Mouse (Mus musculus): ENCODE measurements around the gene Vps36. TPM values are rescaled to one million over a fixed set of nuclear protein-coding genes. Genes with fewer than 3 reads are reported as not detected.

Gene Vps36
- 43.8 and 44.5 TPM in 2 replicates for polyA plus RNA-seq (2015; fragmentation: Nextera tagmentation; extraction: Ambion mirVana)

- Histone ChIP-seq H3K4me3 (peak within 1 kb of the TSS; percentile 75), H3K36me3 (no peaks in the 10 kb centered on the region), H3K4me2 (peak within 1 kb of the TSS; percentile 68), H3K9ac (peak within 1 kb of the TSS; percentile 90), H3K9me3 (no peaks in the 10 kb centered on the region), H3K27me3 (no peaks in the 10 kb centered on the region), H3K4me1 (replicated peaks) (peaks cover 26% of the 10 kb centered on the region), H3K27ac (replicated peaks) (peak within 1 kb of the TSS; percentile 96)
- peak; percentile 96 for ATAC-seq (ENCODE audit: low read depth)
- WGBS: under 1% methylated on average over 73 of the region's 73 CpGs
Observed at GRCm38 (mm10) chr8:22192660-22193431, at the start of gene Vps36. Gene Vps36, plus strand, starts transcription at chr8:22192809.

GRCm38 (mm10) chr8:22143764-22144491 lies 48.7 kb upstream of the Vps36 start:
- 88% methylated on average over 1 of the region's 1 CpGs for WGBS
- Histone ChIP-seq H3K9ac (no peak overlapping the region), H3K27ac (replicated peaks) (no peak overlapping the region), H3K4me1 (replicated peaks) (no peaks in the 10 kb centered on the region), H3K36me3 (peaks cover 32% of the 10 kb centered on the region), H3K4me3 (no peak overlapping the region), H3K4me2 (no peak overlapping the region), H3K27me3 (no peaks in the 10 kb centered on the region), H3K9me3 (no peaks in the 10 kb centered on the region)
- ATAC-seq (ENCODE audit: low read depth): no peak

GRCm38 (mm10) chr8:22145831-22146230 lies 46.8 kb upstream of the Vps36 start:
- H3K36me3 ChIP-seq: peaks cover 28% of the 10 kb centered on the region
- WGBS: 78% methylated on average over 6 of the region's 6 CpGs
- H3K27me3 ChIP-seq: no peaks in the 10 kb centered on the region
- no peak for ATAC-seq (ENCODE audit: low read depth)
- H3K27ac ChIP-seq (replicated peaks): no peak overlapping the region
- no peak overlapping the region for H3K4me3 ChIP-seq
- no peak overlapping the region for H3K9ac ChIP-seq
- H3K4me1 ChIP-seq (replicated peaks): no peaks in the 10 kb centered on the region
- H3K9me3 ChIP-seq: no peaks in the 10 kb centered on the region
- no peak overlapping the region for H3K4me2 ChIP-seq

GRCm38 (mm10) chr8:22147706-22148366 lies 44.8 kb upstream of the Vps36 start:
- Histone ChIP-seq H3K36me3 (peaks cover 17% of the 10 kb centered on the region), H3K4me2 (no peak overlapping the region), H3K9ac (no peak overlapping the region), H3K27ac (replicated peaks) (no peak overlapping the region), H3K4me3 (no peak overlapping the region), H3K27me3 (no peaks in the 10 kb centered on the region), H3K4me1 (replicated peaks) (no peaks in the 10 kb centered on the region), H3K9me3 (no peaks in the 10 kb centered on the region)
- ATAC-seq (ENCODE audit: low read depth): no peak
- 77% methylated on average over 9 of the region's 9 CpGs for WGBS

- Histone ChIP-seq H3K9ac (no peak overlapping the region), H3K4me2 (no peak overlapping the region), H3K4me3 (no peak overlapping the region), H3K27ac (replicated peaks) (no peak overlapping the region), H3K27me3 (no peaks in the 10 kb centered on the region), H3K9me3 (no peaks in the 10 kb centered on the region), H3K36me3 (peaks cover 16% of the 10 kb centered on the region), H3K4me1 (replicated peaks) (no peaks in the 10 kb centered on the region)
- no peak for ATAC-seq (ENCODE audit: low read depth)
- 95% methylated on average over 7 of the region's 7 CpGs for WGBS
Observed at GRCm38 (mm10) chr8:22148367-22148740, 44.3 kb upstream of the Vps36 start.

GRCm38 (mm10) chr8:22149643-22150344 lies 42.8 kb upstream of the Vps36 start:
- no peak for ATAC-seq (ENCODE audit: low read depth)
- Histone ChIP-seq H3K4me1 (replicated peaks) (no peaks in the 10 kb centered on the region), H3K9me3 (no peaks in the 10 kb centered on the region), H3K36me3 (peaks cover 11% of the 10 kb centered on the region), H3K4me2 (no peak overlapping the region), H3K9ac (no peak overlapping the region), H3K4me3 (no peak overlapping the region), H3K27me3 (no peaks in the 10 kb centered on the region), H3K27ac (replicated peaks) (no peak overlapping the region)
- WGBS: 93% methylated on average over 11 of the region's 11 CpGs

GRCm38 (mm10) chr8:22150345-22150663 lies 42.3 kb upstream of the Vps36 start:
- WGBS: 67% methylated on average over 3 of the region's 3 CpGs
- no peak overlapping the region for H3K27ac ChIP-seq (replicated peaks)
- H3K36me3 ChIP-seq: peaks cover 15% of the 10 kb centered on the region
- no peak overlapping the region for H3K4me3 ChIP-seq
- ATAC-seq (ENCODE audit: low read depth): no peak
- H3K9me3 ChIP-seq: no peaks in the 10 kb centered on the region
- no peak overlapping the region for H3K4me2 ChIP-seq
- no peak overlapping the region for H3K9ac ChIP-seq
- H3K4me1 ChIP-seq (replicated peaks): no peaks in the 10 kb centered on the region
- no peaks in the 10 kb centered on the region for H3K27me3 ChIP-seq

GRCm38 (mm10) chr8:22162206-22162605 lies 30.4 kb upstream of the Vps36 start:
- H3K36me3 ChIP-seq: peaks cover 11% of the 10 kb centered on the region
- H3K27me3 ChIP-seq: no peaks in the 10 kb centered on the region
- 88% methylated on average over 8 of the region's 8 CpGs for WGBS
- H3K4me3 ChIP-seq: no peak overlapping the region
- H3K4me1 ChIP-seq (replicated peaks): peaks cover 13% of the 10 kb centered on the region
- no peak overlapping the region for H3K9ac ChIP-seq
- H3K4me2 ChIP-seq: no peak overlapping the region
- H3K9me3 ChIP-seq: no peaks in the 10 kb centered on the region
- ATAC-seq (ENCODE audit: low read depth): no peak
- H3K27ac ChIP-seq (replicated peaks): no peak overlapping the region

GRCm38 (mm10) chr8:22164431-22164830 lies 28.2 kb upstream of the Vps36 start:
- H3K4me3 ChIP-seq: no peak overlapping the region
- peaks cover 12% of the 10 kb centered on the region for H3K36me3 ChIP-seq
- H3K4me2 ChIP-seq: no peak overlapping the region
- no peak for ATAC-seq (ENCODE audit: low read depth)
- 87% methylated on average over 10 of the region's 10 CpGs for WGBS
- H3K9ac ChIP-seq: no peak overlapping the region
- no peak overlapping the region for H3K27ac ChIP-seq (replicated peaks)
- H3K27me3 ChIP-seq: no peaks in the 10 kb centered on the region
- no peaks in the 10 kb centered on the region for H3K9me3 ChIP-seq
- H3K4me1 ChIP-seq (replicated peaks): peaks cover 13% of the 10 kb centered on the region

- H3K4me3 ChIP-seq: peak overlapping the region; percentile 60
- 50% methylated on average over 10 of the region's 10 CpGs for WGBS
- peak overlapping the region; percentile 86 for H3K27ac ChIP-seq (replicated peaks)
- peaks cover 3% of the 10 kb centered on the region; the same call in 1 of the 2 replicates for H3K36me3 ChIP-seq
- H3K9me3 ChIP-seq: no peaks in the 10 kb centered on the region
- peak overlapping the region; percentile 76 for H3K9ac ChIP-seq
- H3K4me2 ChIP-seq: peak overlapping the region; percentile 60
- H3K4me1 ChIP-seq (replicated peaks): peaks cover 13% of the 10 kb centered on the region
- no peaks in the 10 kb centered on the region for H3K27me3 ChIP-seq
- ATAC-seq (ENCODE audit: low read depth): peak; percentile 57
Observed at GRCm38 (mm10) chr8:22165251-22166079, 27.1 kb upstream of the Vps36 start.

GRCm38 (mm10) chr8:22166080-22166603 lies 26.5 kb upstream of the Vps36 start, which contains the start of gene Nek3:
Gene Nek3, minus strand, starts transcription at chr8:22166435.
- ATAC-seq (ENCODE audit: low read depth): peak; percentile 98
- H3K9ac ChIP-seq: peak within 1 kb of the TSS; percentile 76
- H3K27me3 ChIP-seq: no peaks in the 10 kb centered on the region
- H3K27ac ChIP-seq (replicated peaks): peak within 1 kb of the TSS; percentile 86
- H3K4me1 ChIP-seq (replicated peaks): peaks cover 13% of the 10 kb centered on the region
- H3K9me3 ChIP-seq: no peaks in the 10 kb centered on the region
- peak within 1 kb of the TSS; percentile 60 for H3K4me3 ChIP-seq
- WGBS: 0% methylated on average over 30 of the region's 43 CpGs
- H3K4me2 ChIP-seq: peak within 1 kb of the TSS; percentile 60
- H3K36me3 ChIP-seq: peaks cover 3% of the 10 kb centered on the region; the same call in 1 of the 2 replicates

Data from neural tube, embryonic 13.5 days (tissue).